Comparison of ENCODE assay signal across 22 mouse cellular contexts in genomic region chr4:57118883-57119282, GRCm38 (mm10). TPM values are rescaled to one million over a fixed set of nuclear protein-coding genes. Genes with fewer than 3 reads are reported as not detected.
"Had no signal": no experiment of that assay in that cellular context is flagged by ENCODE, and none has a peak within 500 bp of the region (broad histone marks: within the 10 kb centered on the region; RNA-seq: fewer than 3 reads in every experiment).

No protein-coding gene starts in this region.

- H3K4me3 ChIP-seq: liver, embryonic 13.5 days; liver, embryonic 15.5 days; lung, embryonic 15.5 days; midbrain, embryonic 13.5 days; midbrain, embryonic 15.5 days; myocyte; neural tube, embryonic 13.5 days; neural tube, embryonic 15.5 days had no signal

- H3K9me3 ChIP-seq: liver, embryonic 13.5 days; liver, embryonic 15.5 days; lung, embryonic 15.5 days; midbrain, embryonic 13.5 days; midbrain, embryonic 15.5 days; neural tube, embryonic 13.5 days; neural tube, embryonic 15.5 days had no signal

- ATAC-seq: liver, postnatal 0 days; lung, postnatal 0 days; midbrain, embryonic 13.5 days; midbrain, embryonic 15.5 days had no signal

- H3K4me1 ChIP-seq: midbrain, embryonic 13.5 days had no signal

- H3K36me3 ChIP-seq: liver, embryonic 13.5 days; liver, embryonic 15.5 days; lung, embryonic 15.5 days; midbrain, embryonic 13.5 days; midbrain, embryonic 15.5 days; neural tube, embryonic 13.5 days; neural tube, embryonic 15.5 days had no signal

- H3K27me3 ChIP-seq: lung, embryonic 15.5 days; midbrain, embryonic 13.5 days; midbrain, embryonic 15.5 days; neural tube, embryonic 13.5 days; neural tube, embryonic 15.5 days had no signal

- DNase-seq: liver, embryonic 13.5 days; liver, postnatal 0 days; lung, adult 2 months; lung, postnatal 14 days; lung, postnatal 36 days; retina, postnatal 1 day; right cerebral cortex, adult 18-20 months; right cerebral cortex, postnatal 25 days; right cerebral cortex, postnatal 4 days; spleen, adult 18-20 months; thymus, adult 18-20 months; thymus, postnatal 14 days; thymus, postnatal 36 days had no signal

RNA-seq across cellular contexts. Expression of gene Epb41l4b, which starts 24.4 kb away (rescaled TPM):
- polyA plus RNA-seq: macrophage had no signal
